Mouse (Mus musculus): ENCODE data around the gene Ykt6.

GRCm38 (mm10) chr11:5965865-5966264 is 10.4 kb downstream of the Ykt6 start:
- TF ChIP-seq EP300 (IDR thresholded peaks at IDR 0.05; ENCODE audit: low read depth) (no peak), CTCF (IDR thresholded peaks at IDR 0.05; ENCODE audit: low read depth) (no peak)
